Mouse (Mus musculus) thymus, adult 2 months (tissue): ENCODE data around the gene 4930453N24Rik.

Source experiments
- CTCF ChIP-seq: fragments of 200-500 bp; IDR thresholded peaks from 2 replicates; pipeline ENCODE4 v1.5.1; 2012; ENCODE audit warnings: mild to moderate bottlenecking, control low read depth, low read length, moderate library complexity, borderline replicate concordance; ENCODE audit not compliant: control insufficient read depth, poor library complexity, insufficient read depth; ENCODE audit errors: extremely low read depth
- POLR2A ChIP-seq: fragments of 200-500 bp; IDR thresholded peaks from 2 replicates; pipeline ENCODE4 v1.6.1; 2012; ENCODE audit warnings: mild to moderate bottlenecking, low read length, control low read depth, moderate library complexity; ENCODE audit not compliant: control insufficient read depth, poor library complexity, insufficient read depth; ENCODE audit errors: extremely low read depth

- no peak for TF ChIP-seq POLR2A
- TF ChIP-seq CTCF: no peak
Observed at GRCm38 (mm10) chr16:64719096-64719495, 51.9 kb downstream of the 4930453N24Rik start.
